Mouse (Mus musculus): ENCODE data around the gene Sez6.

DNA sequence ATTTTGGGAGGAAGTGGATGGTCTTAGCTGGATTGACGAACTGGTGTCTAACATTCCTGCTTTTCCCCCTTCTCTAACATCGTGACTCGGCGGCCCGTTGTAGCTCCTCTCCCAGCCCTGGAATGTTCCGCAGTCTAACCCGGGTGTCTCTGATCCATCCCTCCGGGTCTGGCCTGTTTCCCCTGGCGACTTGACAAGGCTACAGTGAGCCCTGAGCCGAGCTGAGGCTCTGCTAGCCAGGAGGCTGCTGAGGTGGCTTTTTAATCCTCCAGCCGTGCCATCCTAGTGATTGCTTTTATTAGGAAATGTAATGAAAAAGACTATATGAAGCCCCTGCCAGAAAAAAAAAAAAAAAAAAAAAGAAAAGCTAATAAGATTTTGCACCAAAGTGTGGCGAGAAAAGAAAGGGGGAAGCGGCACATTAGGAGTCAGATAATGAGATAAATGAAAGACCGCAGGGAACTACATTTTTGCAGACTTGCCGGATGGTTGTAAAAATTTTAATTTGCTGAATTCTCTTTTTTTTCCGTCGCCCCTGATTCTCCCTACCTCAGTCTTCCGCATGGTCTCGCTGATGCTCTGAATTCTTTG lies 24.4 kb upstream of the Sez6 start:
- TF ChIP-seq CTCF (IDR thresholded peaks at IDR 0.05; ENCODE audit: control insufficient read depth, insufficient read depth, insufficient replicate concordance, low read depth, low read length) = no peak
- TF ChIP-seq POLR2A (IDR thresholded peaks at IDR 0.05; ENCODE audit: control insufficient read depth, low read depth, low read length) = no peak

All from testis, adult 2 months (tissue).